Mouse (Mus musculus): ENCODE measurements at regions not wholly inside any gene's neighbourhood (a gene's known extent, or its start where the extent isn't known, plus 50 kb on each side); places are given as distances from the start of the nearest gene placed in this dataset.

DNA sequence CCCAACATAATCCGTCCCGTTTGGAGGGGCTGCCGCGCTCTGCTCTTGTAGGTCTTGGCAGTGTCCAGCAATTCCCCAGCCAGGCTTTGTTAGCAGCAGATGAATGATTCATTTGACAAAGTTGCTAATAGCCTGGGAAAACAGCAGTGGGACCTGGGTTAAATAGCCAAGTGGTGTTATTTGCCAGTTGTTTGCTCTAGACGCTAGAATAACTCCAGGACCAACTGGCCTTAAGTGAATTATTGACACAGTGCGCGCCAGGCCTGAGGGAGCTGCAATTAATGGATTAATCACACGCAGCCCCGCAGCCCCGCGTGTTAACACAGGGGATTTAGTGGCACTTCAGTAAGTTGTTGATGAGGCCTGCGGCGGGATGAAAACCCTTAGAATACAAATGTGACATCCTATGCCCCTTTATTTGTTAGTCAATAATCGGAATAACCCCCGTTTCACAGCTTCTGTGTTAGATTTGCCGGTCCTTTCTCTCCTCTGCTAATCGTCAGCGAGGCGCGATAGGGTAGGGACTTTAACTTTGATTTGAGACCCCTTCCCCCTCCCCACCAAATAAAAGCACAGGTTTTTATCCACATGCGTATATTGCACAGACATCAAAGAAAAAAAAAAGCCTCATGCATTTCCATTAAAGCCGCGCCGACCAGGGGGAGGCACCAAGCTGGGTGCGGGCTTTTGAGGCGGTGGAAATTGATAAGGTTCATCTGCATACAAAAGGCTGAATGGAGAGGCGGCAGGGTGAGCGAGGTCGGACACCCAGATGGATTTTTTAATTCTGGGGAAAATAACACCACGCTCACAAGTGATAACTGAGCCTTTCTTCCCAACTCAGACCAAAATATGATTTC lies 118.5 kb upstream of the Sox14 start:
- TF ChIP-seq MYOG (IDR thresholded peaks at IDR 0.05; ENCODE audit: control insufficient read depth in 1 of 3, insufficient read depth in 1 of 3, insufficient read length in 2 of 3, low read depth in 2 of 3) (no peak), USF1 (IDR thresholded peaks at IDR 0.05; ENCODE audit: low read depth) (no peak), POLR2AphosphoS2 (IDR thresholded peaks at IDR 0.05; ENCODE audit: insufficient read length, low read depth) (no peak), MAX (IDR thresholded peaks at IDR 0.05; ENCODE audit: low read depth) (no peak), POLR2A (IDR thresholded peaks at IDR 0.05; ENCODE audit: insufficient read length, low read depth) (no peak), TCF3 (IDR thresholded peaks at IDR 0.05; ENCODE audit: insufficient read length, low read depth) (no peak), TCF12 (IDR thresholded peaks at IDR 0.05; ENCODE audit: insufficient read depth, poor library complexity, severe bottlenecking) (no peak), REST (IDR thresholded peaks at IDR 0.05; ENCODE audit: insufficient read depth, insufficient read length) (no peak), CEBPB (IDR thresholded peaks at IDR 0.05; ENCODE audit: insufficient read depth, poor library complexity, severe bottlenecking) (no peak)

Data from myocyte (in vitro differentiated cells).